ENCODE assay signal across 27 mouse cellular contexts in genomic region chr6:89486055-89486454, GRCm38 (mm10).
DNase-seq lines count a peak whose midpoint lies in the region; ATAC-seq and TF ChIP-seq lines count a peak whose summit lies in the region.
"Had no signal": no experiment of that assay in that cellular context is flagged by ENCODE, and none has a peak within 500 bp of the region (broad histone marks: within the 10 kb centered on the region; RNA-seq: fewer than 3 reads in every experiment).

No protein-coding gene starts in this region.

- TF ChIP-seq CTCF in forebrain, postnatal 0 days (IDR thresholded peaks at IDR 0.05; ENCODE audit: low read depth) = no peak
- no peak for TF ChIP-seq CTCF in hindbrain, postnatal 0 days (IDR thresholded peaks at IDR 0.05; ENCODE audit: low read depth)
- TF ChIP-seq CTCF in midbrain, postnatal 0 days (IDR thresholded peaks at IDR 0.05) = no peak

- H3K4me2 ChIP-seq in forebrain, postnatal 0 days (ENCODE audit: low read depth) = no peak overlapping the region
- no peak overlapping the region for H3K4me2 ChIP-seq in forebrain, embryonic 12.5 days
- H3K4me2 ChIP-seq in hindbrain, postnatal 0 days (ENCODE audit: low read depth, low read length) = no peak overlapping the region
- no peak overlapping the region for H3K4me2 ChIP-seq in hindbrain, embryonic 11.5 days (replicated peaks; ENCODE audit: low read depth, low read length)
- H3K4me2 ChIP-seq in midbrain, postnatal 0 days (ENCODE audit: low read depth, low read length, poor library complexity, severe bottlenecking) = no peak overlapping the region
- H3K4me2 ChIP-seq in midbrain, embryonic 11.5 days = no peak overlapping the region
- H3K4me2 ChIP-seq: limb, embryonic 13.5 days; liver, embryonic 12.5 days; lung, embryonic 14.5 days; neural tube, embryonic 13.5 days; stomach, embryonic 15.5 days had no signal

- WGBS in forebrain, postnatal 0 days = 31% methylated on average over 4 of the region's 4 CpGs
- 68% methylated on average over 4 of the region's 4 CpGs for WGBS in forebrain, embryonic 12.5 days
- 44% methylated on average over 4 of the region's 4 CpGs for WGBS in hindbrain, postnatal 0 days
- 70% methylated on average over 4 of the region's 4 CpGs for WGBS in hindbrain, embryonic 11.5 days
- 48% methylated on average over 4 of the region's 4 CpGs for WGBS in midbrain, postnatal 0 days
- 72% methylated on average over 4 of the region's 4 CpGs for WGBS in midbrain, embryonic 11.5 days

- peak; percentile 54; the same call in 1 of the 2 replicates for ATAC-seq in forebrain, postnatal 0 days
- ATAC-seq in forebrain, embryonic 12.5 days (ENCODE audit: low FRiP score) = no peak
- no peak for ATAC-seq in hindbrain, postnatal 0 days
- no peak for ATAC-seq in hindbrain, embryonic 11.5 days (ENCODE audit: low FRiP score)
- ATAC-seq in midbrain, postnatal 0 days (ENCODE audit: low FRiP score) = no peak
- ATAC-seq in midbrain, embryonic 11.5 days (ENCODE audit: low FRiP score) = no peak
- ATAC-seq: activated CD4-positive, CD25-positive, alpha-beta regulatory T cell, adult 4 months; inflammation-experienced regulatory T-cells, adult 6 months; liver, embryonic 12.5 days had no signal

- H3K27me3 ChIP-seq in forebrain, postnatal 0 days (ENCODE audit: insufficient read depth, low read length) = no peaks in the 10 kb centered on the region
- no peaks in the 10 kb centered on the region for H3K27me3 ChIP-seq in forebrain, embryonic 12.5 days
- no peaks in the 10 kb centered on the region for H3K27me3 ChIP-seq in hindbrain, postnatal 0 days (ENCODE audit: insufficient read depth, low read length)
- no peaks in the 10 kb centered on the region for H3K27me3 ChIP-seq in hindbrain, embryonic 11.5 days (ENCODE audit: control insufficient read depth, insufficient read depth, low read length)
- H3K27me3 ChIP-seq in midbrain, postnatal 0 days (ENCODE audit: insufficient read depth, low read length) = no peaks in the 10 kb centered on the region
- H3K27me3 ChIP-seq in midbrain, embryonic 11.5 days (ENCODE audit: control insufficient read depth, insufficient read depth, low read length) = no peaks in the 10 kb centered on the region
- H3K27me3 ChIP-seq: limb, embryonic 13.5 days; liver, embryonic 12.5 days; neural tube, embryonic 13.5 days; stomach, embryonic 15.5 days had no signal

- H3K36me3 ChIP-seq in forebrain, postnatal 0 days (ENCODE audit: insufficient read depth) = no peaks in the 10 kb centered on the region
- H3K36me3 ChIP-seq in forebrain, embryonic 12.5 days (replicated peaks) = no peaks in the 10 kb centered on the region
- H3K36me3 ChIP-seq in hindbrain, postnatal 0 days (ENCODE audit: insufficient read depth, low read length) = no peaks in the 10 kb centered on the region
- no peaks in the 10 kb centered on the region for H3K36me3 ChIP-seq in hindbrain, embryonic 11.5 days (ENCODE audit: control insufficient read depth, insufficient read depth, low read length)
- no peaks in the 10 kb centered on the region for H3K36me3 ChIP-seq in midbrain, postnatal 0 days (ENCODE audit: insufficient read depth, low read length)
- H3K36me3 ChIP-seq in midbrain, embryonic 11.5 days (ENCODE audit: control insufficient read depth, insufficient read depth, low read length) = no peaks in the 10 kb centered on the region
- H3K36me3 ChIP-seq: embryonic facial prominence, embryonic 10.5 days; limb, embryonic 13.5 days; liver, embryonic 12.5 days; midbrain, embryonic 10.5 days; neural tube, embryonic 13.5 days; stomach, embryonic 15.5 days had no signal

- H3K4me1 ChIP-seq in forebrain, postnatal 0 days (ENCODE audit: insufficient read depth) = no peaks in the 10 kb centered on the region
- H3K4me1 ChIP-seq in forebrain, embryonic 12.5 days = no peaks in the 10 kb centered on the region
- no peaks in the 10 kb centered on the region for H3K4me1 ChIP-seq in hindbrain, postnatal 0 days (ENCODE audit: insufficient read depth, low read length)
- H3K4me1 ChIP-seq in hindbrain, embryonic 11.5 days (replicated peaks; ENCODE audit: control insufficient read depth, insufficient read depth, low read length) = no peaks in the 10 kb centered on the region
- no peaks in the 10 kb centered on the region for H3K4me1 ChIP-seq in midbrain, postnatal 0 days (ENCODE audit: insufficient read depth, low read length)
- no peaks in the 10 kb centered on the region for H3K4me1 ChIP-seq in midbrain, embryonic 11.5 days (ENCODE audit: control insufficient read depth, insufficient read depth, low read length)
- H3K4me1 ChIP-seq: embryonic facial prominence, embryonic 10.5 days; liver, embryonic 12.5 days; midbrain, embryonic 10.5 days; neural tube, embryonic 13.5 days; stomach, embryonic 15.5 days had no signal

- H3K4me3 ChIP-seq in forebrain, postnatal 0 days (ENCODE audit: low read depth, low read length) = no peak overlapping the region
- H3K4me3 ChIP-seq in forebrain, embryonic 12.5 days (replicated peaks) = no peak overlapping the region
- H3K4me3 ChIP-seq in hindbrain, postnatal 0 days (ENCODE audit: low read length) = no peak overlapping the region
- no peak overlapping the region for H3K4me3 ChIP-seq in hindbrain, embryonic 11.5 days (ENCODE audit: low read depth, low read length)
- no peak overlapping the region for H3K4me3 ChIP-seq in midbrain, postnatal 0 days (ENCODE audit: low read depth, low read length)
- no peak overlapping the region for H3K4me3 ChIP-seq in midbrain, embryonic 11.5 days (ENCODE audit: low read depth, low read length)
- H3K4me3 ChIP-seq: embryonic facial prominence, embryonic 10.5 days; heart, adult 2 months; limb, embryonic 13.5 days; liver, embryonic 12.5 days; midbrain, embryonic 10.5 days; myocyte; neural tube, embryonic 13.5 days; stomach, embryonic 15.5 days had no signal

- no peak overlapping the region for H3K9ac ChIP-seq in forebrain, postnatal 0 days
- no peak overlapping the region for H3K9ac ChIP-seq in forebrain, embryonic 12.5 days
- H3K9ac ChIP-seq in hindbrain, postnatal 0 days (replicated peaks; ENCODE audit: low read length) = no peak overlapping the region
- H3K9ac ChIP-seq in hindbrain, embryonic 11.5 days (ENCODE audit: low read depth, low read length) = no peak overlapping the region
- H3K9ac ChIP-seq in midbrain, postnatal 0 days (replicated peaks; ENCODE audit: low read length, poor library complexity, severe bottlenecking) = no peak overlapping the region
- no peak overlapping the region for H3K9ac ChIP-seq in midbrain, embryonic 11.5 days (ENCODE audit: low read length)
- H3K9ac ChIP-seq: limb, embryonic 13.5 days; liver, embryonic 12.5 days; lung, embryonic 14.5 days; neural tube, embryonic 13.5 days; stomach, embryonic 15.5 days had no signal

- H3K9me3 ChIP-seq in forebrain, postnatal 0 days (ENCODE audit: low read length) = no peaks in the 10 kb centered on the region
- no peaks in the 10 kb centered on the region for H3K9me3 ChIP-seq in forebrain, embryonic 12.5 days
- H3K9me3 ChIP-seq in hindbrain, postnatal 0 days (ENCODE audit: low read length) = no peaks in the 10 kb centered on the region
- no peaks in the 10 kb centered on the region for H3K9me3 ChIP-seq in hindbrain, embryonic 11.5 days (ENCODE audit: control insufficient read depth, low read length)
- H3K9me3 ChIP-seq in midbrain, postnatal 0 days (ENCODE audit: low read length) = no peaks in the 10 kb centered on the region
- H3K9me3 ChIP-seq in midbrain, embryonic 11.5 days (ENCODE audit: control insufficient read depth, low read length) = no peaks in the 10 kb centered on the region
- H3K9me3 ChIP-seq: embryonic facial prominence, embryonic 10.5 days; limb, embryonic 13.5 days; liver, embryonic 12.5 days; midbrain, embryonic 10.5 days; neural tube, embryonic 13.5 days; stomach, embryonic 15.5 days had no signal

- no peak overlapping the region for H3K27ac ChIP-seq in forebrain, postnatal 0 days (ENCODE audit: low read depth, low read length)
- no peak overlapping the region for H3K27ac ChIP-seq in forebrain, embryonic 12.5 days
- H3K27ac ChIP-seq in hindbrain, postnatal 0 days = peak overlapping the region; percentile 51; the same call in 1 of the 2 replicates
- no peak overlapping the region for H3K27ac ChIP-seq in hindbrain, embryonic 11.5 days (ENCODE audit: low read depth, low read length)
- peak overlapping the region; percentile 34; the same call in 1 of the 2 replicates for H3K27ac ChIP-seq in midbrain, postnatal 0 days (ENCODE audit: low read depth, low read length)
- H3K27ac ChIP-seq in midbrain, embryonic 11.5 days (ENCODE audit: low read depth, low read length) = no peak overlapping the region
- H3K27ac ChIP-seq: embryonic facial prominence, embryonic 10.5 days; heart, adult 2 months; kidney, postnatal 0 days; limb, embryonic 13.5 days; liver, embryonic 12.5 days; midbrain, embryonic 10.5 days; neural tube, embryonic 13.5 days; stomach, embryonic 15.5 days had no signal

- DNase-seq in cerebellum, adult 18-20 months = peak; percentile 17 to 23
- no peak for DNase-seq in cerebellum, adult 11-12 months
- DNase-seq in forebrain, postnatal 0 days = no peak
- no peak for DNase-seq in hindbrain, postnatal 0 days (ENCODE audit: low spot score)
- no peak for DNase-seq in hindbrain, embryonic 11.5 days (ENCODE audit: low spot score)
- DNase-seq in midbrain, postnatal 0 days (ENCODE audit: low spot score) = no peak
- no peak for DNase-seq in midbrain, embryonic 11.5 days (ENCODE audit: low spot score, missing footprints)
- DNase-seq: adrenal gland, postnatal 14 days; cerebellum, adult 2 months; gastrocnemius, postnatal 25 days; heart, adult 2 months; heart, postnatal 4 days; kidney, adult 18-20 months; layer of hippocampus, adult 9-11 months; lung, embryonic 14.5 days; thymus, postnatal 25 days had no signal

Comparison
In these comparisons a context has a peak if more than half of its experiments do, and no peak if none do; other contexts are left out.
1. DNase-seq: peak in cerebellum, adult 18-20 months (2 of 2); none in cerebellum, adult 11-12 months (single experiment), forebrain, postnatal 0 days (single experiment), hindbrain, postnatal 0 days (single experiment), hindbrain, embryonic 11.5 days (single experiment), midbrain, postnatal 0 days (single experiment) and midbrain, embryonic 11.5 days (single experiment).
2. H3K27ac ChIP-seq: peak in hindbrain, postnatal 0 days (single experiment) and midbrain, postnatal 0 days (single experiment); none in forebrain, postnatal 0 days (single experiment), forebrain, embryonic 12.5 days (single experiment), hindbrain, embryonic 11.5 days (single experiment) and midbrain, embryonic 11.5 days (single experiment).